Mouse (Mus musculus): ENCODE data around the gene Rapgef6.
A peak's percentile ranks its signal among the peaks of the same experiment; 100 is the strongest.

The Rapgef6 gene

DNA sequence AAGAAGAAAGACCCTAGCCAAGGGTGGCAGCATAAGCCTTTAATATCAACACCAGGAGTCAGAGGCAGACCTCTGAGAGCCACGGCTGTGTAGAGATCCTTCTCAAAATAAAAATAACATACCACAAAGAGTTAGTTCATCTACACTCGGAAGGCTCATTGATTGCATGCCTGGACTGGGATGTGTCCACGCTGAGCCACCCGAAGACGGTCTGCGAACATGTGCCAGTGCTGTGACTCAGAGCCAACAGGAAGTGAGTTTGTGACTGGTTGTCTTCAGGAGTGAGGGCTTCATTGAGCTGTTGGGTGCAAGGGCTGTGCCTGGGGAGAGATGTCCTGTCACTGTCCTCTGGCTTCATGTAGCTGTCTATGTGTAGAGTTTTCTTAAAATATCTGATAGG lies 171.0 kb downstream of the Rapgef6 start:
- no peak for DNase-seq (ENCODE audit: low spot score)

DNA sequence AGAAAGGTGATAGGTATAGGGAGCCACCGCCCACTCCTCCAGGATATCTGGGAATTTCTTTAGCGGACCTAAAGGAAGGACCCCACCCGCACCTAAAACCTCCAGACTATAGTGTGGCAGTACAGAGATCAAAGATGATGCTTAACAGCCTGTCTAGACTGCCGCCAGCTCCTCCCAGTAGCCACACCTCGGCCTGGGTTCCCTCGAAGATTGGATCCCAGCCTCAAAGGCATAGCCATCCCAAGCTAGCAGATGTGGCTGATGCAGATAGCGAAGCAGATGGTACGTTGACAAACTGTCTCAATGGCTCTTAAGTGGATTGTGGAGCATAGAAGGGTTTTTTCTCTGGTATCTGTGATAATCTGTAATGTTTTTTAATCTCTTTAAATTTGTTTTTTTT lies 171.6 kb downstream of the Rapgef6 start:
- DNase-seq (ENCODE audit: low spot score): no peak

DNA sequence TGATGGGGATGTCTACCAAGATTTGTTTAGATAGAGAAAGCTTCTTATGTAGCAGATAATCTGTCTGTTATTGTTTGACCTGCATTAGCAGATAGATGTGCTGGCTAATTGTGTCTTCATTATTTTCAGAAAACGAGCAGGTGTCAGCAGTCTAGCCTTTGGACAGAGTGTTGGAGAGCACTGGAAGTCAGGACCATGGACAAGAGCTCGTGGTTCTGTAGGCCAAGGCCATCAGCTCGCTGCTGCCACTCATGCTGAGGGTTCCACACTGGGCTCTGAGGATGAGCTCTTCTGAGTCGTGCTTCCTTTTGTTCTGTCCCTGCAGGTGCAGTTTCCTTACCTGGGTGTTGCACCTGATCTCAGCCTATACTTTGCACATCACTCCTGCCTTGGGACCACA lies 173.3 kb downstream of the Rapgef6 start:
- no peak for DNase-seq (ENCODE audit: low spot score)

DNA sequence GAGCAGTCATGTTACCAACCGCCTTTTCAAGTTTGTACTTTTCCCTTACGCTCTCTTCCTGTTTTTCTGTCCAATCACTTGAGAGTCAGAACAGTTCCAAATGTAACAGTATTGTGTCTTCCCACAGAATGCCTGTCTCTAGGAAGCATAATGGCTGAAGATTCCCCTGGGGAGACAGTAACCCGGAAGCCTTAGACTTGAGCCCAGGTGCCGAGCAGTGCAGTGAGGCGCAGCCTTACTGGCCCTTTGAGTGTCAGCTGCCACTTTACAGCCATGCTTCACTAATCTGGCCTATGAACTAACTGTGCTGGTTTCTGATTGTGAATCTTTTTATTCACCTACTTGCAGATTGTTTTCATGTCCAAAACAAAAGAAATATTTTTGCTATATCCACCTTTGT lies 175.0 kb downstream of the Rapgef6 start:
- no peak for DNase-seq (ENCODE audit: low spot score)

DNA sequence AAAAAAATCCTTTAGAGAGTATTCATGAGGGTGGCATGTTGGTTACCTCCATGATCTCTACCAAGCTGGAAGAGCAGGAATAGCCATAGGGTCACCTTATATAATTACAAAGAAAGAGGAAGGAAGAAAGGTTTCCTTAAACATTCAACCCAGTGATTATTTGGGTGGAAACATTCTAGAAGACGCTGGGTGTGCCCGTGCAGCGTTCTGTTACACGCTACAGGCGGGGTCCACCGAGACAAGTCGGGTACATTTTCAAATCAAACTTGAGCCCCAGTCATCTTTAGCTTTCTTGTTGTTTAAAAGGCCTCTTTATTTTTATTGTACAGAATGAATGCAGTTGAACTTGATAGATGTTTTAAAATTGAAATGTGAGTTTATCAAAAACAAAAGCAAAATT lies 176.0 kb downstream of the Rapgef6 start:
- DNase-seq (ENCODE audit: low spot score): no peak

DNA sequence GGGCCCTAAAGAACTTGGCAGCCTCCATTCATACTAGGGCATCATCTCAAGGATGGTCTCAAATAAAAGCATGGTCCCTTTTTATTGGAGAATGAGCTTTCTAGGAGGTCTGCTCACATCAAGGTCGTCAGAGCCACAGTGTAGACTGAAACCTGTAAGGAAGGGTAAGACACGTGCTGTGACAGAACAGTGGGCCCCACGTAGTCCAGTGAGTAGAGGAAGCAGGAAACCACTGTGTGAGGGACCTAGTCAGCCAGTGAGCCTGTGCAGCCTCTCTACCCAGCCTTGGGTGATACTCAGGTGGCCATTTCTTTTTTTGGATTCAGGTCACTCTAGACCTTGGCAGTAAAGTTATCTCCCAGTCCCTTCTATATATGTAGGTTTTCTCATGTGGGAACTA lies 177.3 kb downstream of the Rapgef6 start:
- DNase-seq (ENCODE audit: low spot score): no peak

DNA sequence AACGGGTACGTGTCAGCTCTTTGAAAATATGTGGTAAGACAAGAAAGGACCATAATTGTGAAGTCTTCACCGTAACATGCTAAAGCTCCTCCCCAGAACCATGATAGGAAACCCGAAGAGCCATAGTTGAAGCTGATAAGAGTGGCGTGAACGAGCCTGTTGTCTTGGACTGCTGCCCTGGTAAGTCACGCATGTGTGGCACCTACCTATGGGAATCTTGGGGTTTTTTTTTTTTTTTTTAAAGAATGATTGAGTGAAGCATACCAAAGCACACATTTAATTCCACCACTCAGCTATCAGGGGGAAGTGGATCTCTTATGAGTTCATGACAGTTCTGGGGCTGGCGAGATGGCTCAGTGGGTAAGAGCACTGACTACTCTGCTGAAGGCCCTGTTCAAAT lies 179.2 kb downstream of the Rapgef6 start:
- no peak for DNase-seq (ENCODE audit: low spot score)

DNA sequence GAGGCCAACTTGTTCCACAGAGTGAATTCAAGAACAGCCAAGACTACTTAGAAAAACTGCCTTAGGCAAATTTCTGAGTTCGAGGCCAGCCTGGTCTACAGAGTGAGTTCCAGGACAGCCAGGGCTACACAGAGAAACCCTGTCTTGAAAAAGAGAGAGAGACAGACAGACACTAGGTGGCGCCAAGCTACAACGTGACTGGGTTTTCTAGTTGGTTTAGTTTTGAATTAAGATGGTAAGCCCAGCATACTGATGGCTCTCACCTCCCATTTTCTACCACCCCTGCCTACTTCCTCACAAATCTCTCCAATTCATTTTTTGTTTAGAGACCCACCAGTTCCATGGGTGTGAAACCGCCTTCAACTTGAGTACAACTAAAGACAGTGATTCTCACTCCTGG lies 180.7 kb downstream of the Rapgef6 start:
- peak; percentile 75 for DNase-seq (ENCODE audit: low spot score)

DNA sequence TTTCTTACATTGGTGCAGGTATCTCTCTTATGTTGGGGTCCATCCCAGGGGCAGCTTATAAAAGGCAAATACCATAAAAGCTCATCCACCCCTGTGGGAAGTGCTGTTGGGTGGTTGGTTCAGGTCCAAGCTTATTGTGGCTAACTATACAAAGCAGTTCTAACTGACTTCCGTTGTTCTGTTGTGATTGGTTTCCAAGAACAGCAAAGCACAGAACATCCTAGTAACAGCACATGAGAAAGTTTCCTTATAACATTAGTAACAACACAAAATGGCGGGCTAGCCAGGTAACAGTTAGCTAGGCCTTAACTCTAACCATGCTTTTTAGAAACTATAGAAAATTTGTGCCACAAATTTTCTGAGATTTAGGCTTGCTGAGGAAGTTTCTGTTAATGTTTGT lies 185.5 kb downstream of the Rapgef6 start:
- no peak for DNase-seq (ENCODE audit: low spot score)

DNA sequence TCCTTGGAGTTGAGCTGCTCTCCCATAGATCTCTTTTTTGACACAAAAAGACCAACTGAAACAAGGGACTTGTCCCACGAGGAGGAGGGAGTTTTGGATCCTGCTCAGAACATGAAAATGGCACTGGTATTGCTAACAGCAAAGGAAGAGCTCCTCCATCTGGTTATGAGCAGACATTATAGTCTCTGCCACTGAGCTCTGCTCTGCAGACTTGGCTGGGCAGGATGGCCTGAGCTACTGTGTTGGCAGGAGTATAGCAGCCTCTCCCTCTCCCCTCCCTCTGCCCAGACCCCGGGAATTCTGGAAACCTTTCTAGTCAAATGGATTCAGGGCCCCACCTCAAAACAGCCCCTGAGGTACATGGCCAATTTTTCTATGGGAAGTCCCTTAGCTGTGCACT lies 187.0 kb downstream of the Rapgef6 start:
- DNase-seq (ENCODE audit: low spot score): no peak

DNA sequence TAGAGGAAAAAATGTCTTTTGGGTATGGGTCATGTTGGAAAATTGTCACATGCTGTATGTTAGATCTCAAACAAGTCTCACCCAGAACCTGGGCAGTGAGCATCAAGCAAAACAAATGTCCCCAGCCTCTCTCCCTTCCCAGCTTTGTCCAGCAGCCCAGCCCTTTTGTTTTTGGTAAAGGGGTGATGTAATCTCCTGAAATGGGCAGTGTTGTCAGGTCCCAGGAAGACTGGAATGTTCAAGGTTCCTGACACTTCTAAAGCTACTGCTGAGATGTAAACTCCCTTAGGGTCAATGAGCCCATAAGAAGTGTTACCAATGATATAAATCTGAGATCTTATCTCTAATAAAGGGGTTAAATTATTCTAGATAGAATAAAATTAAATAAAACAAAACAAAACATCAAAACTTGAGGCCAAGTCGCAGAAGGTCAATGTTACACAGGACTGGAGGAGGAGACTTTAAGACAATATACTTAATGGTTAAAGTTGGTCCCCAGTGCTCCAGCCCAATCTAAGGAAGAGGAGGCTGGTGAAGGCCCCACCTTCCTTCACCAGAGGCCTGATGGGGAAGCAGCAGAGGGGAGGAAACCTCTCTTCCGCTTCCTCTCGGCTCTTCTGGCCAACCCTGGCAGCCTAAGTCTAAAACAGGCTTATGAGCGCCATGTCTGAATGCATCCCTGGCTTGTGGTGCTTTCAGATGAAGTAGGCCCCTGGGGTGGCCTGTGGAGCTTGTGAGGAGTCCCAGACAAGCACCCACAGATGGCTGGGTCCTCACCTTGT lies 188.1 kb downstream of the Rapgef6 start:
- DNase-seq (ENCODE audit: low spot score): no peak

DNA sequence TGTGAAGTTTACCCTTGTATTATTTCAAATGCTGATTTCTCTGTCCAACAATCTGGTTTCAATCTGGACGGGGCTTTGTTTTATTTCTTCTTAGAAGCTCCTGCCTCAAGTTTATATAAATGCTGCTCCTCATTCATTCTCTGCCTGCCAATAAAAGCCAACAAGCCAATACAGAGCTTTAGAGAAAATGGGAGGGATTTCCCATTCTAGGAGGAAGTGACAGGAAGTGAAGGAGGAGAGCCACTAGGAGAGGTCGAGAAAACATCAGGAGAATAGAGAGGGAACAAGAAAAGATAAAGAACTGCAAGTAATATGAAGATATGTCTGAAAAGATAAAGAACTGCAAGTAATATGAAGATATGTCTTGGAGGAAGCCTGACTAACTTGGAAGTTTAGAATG lies 190.2 kb downstream of the Rapgef6 start:
- no peak for DNase-seq (ENCODE audit: low spot score)

DNA sequence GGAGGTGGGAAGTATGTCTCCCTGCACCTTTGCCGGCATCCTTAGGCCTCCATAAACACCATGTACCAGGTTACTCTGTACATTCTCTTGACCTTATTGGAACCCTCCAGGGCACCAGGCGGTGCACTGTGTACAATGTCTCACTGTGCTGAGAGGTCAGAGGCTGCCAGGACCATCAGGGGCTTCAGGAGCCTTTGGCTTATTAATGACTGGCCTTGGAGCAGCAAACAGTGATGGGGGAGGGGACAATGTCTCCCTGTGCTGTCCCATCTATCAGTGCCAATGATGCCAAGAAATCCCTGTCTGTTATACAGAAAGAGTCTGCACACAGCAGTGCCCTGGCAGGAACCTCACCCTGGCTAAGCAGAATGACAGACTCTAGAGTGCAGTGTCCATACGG lies 195.2 kb downstream of the Rapgef6 start:
- no peak for DNase-seq (ENCODE audit: low spot score)

DNA sequence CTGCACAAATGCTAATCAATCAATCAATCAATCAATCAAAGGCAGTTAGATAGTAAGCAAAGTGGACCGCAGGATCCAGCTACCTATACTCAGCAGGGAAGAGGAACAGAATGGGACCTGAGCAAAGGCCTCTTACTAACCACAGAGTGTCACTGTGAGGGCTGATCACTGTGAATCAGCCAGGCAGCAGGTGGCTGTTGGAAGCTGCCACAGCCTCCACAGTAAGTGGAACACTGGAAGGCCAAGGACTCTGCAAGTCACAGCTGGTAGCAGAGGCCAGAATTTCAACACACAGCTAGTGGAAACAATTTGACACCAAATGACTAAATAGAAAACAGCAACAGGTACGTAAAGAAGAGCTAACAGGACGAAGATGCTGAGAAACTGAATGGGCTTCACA lies 196.0 kb downstream of the Rapgef6 start:
- no peak for DNase-seq (ENCODE audit: low spot score)

DNA sequence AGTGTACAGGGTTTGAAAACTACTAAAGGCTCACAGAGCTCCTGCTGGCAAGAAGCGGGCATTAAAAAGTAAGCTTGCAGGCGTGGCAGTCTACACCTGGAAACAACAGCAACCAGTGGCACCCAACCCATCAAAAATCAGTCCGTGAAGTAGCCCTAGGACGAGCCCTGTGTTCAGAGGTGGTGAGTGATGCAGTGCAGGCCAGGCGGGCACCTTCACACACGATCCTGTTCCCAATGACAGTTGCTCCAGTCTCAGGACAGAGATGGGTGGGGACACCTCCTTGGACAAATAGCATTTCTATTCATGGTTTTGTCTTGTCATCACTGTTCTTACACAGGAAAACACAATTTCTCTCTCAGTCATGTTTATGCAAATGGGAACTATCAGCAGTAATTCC lies 199.4 kb downstream of the Rapgef6 start:
- DNase-seq (ENCODE audit: low spot score): no peak

DNA sequence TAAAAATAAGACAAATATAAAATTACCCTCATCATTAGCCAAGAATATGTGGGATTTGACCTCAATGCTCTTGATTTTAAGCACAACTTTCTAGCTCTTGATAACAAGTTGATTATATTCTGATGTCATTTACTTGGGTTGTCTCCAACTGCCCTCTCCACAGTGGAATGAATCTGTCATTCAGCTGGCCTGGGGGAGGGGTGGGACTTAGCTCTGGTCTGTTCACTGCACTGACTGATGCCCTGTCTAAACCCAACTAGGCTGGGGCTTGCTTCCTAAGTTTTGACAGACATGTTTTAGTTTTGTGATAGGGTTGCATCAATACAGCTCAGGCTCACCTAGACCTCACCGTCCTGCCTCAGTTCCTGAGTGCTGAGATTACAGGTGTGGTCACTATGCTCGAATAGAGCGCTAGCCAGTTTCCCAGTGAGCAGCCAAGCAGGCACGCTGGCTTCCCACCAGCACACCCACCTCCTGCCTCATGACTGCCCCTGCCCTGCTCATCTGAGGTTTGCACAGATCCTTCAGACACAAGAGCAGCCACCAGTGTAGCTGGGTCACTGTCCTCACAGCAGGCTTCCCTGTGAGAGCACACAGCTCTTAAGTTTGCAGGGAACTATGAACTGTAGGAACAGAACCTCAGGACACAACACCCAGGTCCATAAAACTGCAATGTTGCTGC lies 201.8 kb downstream of the Rapgef6 start:
- peak; percentile 43 for DNase-seq (ENCODE audit: low spot score)

DNA sequence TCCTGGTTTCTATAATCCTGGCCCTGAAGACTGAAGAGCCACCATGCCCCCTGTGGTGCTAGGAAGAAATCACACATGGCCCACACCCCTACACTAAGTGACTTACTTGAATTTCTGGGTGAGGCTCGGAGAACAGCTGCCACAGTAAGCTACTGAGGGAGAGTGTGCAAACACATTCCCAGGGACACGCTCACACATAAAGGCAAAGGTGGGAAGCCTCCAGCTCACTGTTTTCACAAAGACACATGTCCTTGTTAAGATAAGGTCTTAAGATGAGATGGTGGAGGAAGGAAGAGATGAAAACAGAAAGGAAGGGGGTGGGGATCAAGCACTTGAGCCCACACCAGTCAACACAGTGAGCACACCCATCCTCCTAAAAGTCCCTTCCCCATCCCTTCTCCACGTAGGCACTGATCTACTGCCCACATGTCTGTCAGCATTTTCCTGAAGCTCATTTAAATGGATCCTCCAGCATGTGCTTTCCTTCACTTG lies 204.0 kb downstream of the Rapgef6 start:
- peak; percentile 26 for DNase-seq (ENCODE audit: low spot score)

DNA sequence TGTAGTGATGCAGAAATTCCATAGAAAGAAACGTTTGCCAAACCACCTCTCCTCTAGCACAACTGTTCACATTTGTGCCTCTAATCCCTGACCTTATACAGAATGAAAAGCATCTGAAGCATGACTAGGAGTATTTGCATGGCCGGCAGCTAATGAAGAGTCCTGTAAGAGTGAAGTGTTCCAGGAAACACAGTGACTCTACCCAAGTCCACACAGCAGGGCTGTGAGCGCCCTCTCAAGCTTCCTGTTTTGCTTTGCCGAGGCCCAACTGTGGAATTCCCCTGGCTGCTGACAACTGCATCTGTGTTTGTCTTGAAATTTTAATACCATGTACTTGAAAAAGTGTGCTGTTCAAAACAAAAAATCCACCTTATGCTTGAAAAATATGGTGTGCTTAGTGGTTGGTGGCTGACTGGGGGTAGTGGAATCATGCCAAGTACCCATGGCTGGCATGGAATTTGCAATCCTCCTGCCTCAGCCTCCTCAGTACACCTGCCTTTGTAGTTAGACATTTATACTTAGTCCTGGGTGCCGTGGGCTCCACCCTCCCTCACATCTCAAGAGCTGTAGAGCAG lies 204.8 kb downstream of the Rapgef6 start:
- peak; percentile 81 for DNase-seq (ENCODE audit: low spot score)

DNA sequence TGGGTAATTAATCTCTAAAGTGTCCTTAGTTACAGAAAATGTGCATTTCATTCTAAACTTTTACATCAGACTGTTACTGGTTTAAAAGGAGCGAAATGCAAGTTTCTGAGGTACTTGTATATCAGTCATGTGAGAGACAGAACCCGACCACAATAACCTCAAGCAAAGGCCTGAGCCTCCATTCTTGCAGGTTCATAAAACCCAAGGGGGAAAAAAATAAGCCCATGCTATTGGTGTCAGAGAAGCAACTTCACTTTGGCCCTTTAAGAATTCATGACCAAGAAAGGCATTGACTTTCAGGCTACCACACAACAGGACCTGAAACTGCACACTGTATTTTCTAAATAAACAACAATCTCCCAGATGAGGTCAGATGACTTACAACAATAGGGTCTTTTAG lies 205.7 kb downstream of the Rapgef6 start:
- no peak for DNase-seq (ENCODE audit: low spot score)

DNA sequence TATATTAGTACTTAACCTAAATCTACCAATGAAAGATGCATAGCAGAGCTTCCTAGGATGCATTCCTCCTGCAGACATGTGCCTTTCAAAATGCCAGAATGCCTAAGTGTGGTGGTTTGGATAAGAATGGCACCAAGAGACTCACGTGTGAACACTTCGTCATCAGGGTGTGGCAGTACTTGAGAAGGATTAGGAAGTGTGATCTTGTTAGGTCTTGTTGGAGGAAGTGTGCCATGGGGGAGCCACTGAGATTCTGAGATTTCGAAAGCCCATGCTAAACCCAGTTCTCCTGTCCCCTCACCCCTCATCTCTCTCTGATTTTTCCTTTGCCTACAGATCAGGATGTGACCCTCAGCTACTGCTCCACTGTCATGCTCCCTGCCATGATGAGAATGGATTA lies 206.7 kb downstream of the Rapgef6 start:
- DNase-seq (ENCODE audit: low spot score): no peak

DNA sequence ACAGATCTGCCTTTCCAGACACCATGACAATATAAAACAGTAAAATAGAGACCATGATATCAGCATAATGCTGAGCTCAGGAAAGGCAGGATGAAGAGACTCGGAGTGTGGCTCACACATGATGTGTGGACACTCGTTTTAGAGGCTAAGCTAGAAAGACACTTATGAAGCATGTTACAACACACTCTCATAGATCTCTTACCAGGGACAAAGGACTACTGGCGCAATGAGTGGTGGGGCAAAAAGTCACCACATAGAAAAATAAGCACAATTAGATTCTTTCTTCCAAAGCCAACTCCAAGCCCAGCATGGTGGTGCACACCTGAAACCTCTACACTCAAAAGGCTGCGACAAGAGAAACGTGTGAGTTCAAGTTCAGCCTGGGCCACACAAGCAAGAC lies 208.3 kb downstream of the Rapgef6 start:
- no peak for DNase-seq (ENCODE audit: low spot score)

DNA sequence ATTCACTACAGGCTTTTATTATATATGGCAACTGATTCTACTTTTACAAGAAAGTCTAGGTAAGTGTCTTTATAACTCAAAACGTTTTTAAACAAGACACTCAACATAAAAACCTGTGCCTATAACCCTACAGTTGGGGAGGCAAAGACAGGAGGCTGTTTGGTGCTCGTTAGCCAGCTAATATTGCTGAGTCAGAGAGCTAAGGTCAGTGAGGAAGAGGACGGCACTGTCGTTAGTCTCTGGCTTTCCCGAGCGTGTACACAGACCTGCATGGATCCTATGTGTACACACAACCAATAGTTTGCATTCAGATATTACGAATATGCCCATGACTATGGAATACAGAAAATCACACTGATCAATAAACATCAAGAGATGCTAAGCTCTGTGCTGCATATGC lies 208.7 kb downstream of the Rapgef6 start:
- no peak for DNase-seq (ENCODE audit: low spot score)

DNA sequence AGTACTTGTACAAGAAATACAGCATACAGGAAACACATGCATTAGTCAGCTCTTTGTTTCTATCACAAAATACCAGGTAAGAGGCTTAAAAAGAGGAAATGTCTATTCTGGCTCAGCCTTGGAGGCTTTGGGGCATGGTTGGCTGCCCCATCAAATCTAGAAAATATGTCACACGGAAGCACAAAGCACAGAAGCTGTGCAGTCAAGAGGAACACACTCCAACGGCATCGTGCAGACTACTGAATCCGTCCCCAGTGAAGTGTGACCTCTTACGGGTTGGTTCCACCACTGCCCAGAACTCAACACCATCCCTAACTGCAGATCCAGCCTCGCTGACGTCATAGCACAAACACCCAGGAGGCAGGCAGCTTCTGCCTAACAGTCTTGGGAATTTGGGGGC lies 210.9 kb downstream of the Rapgef6 start:
- DNase-seq (ENCODE audit: low spot score): no peak
